Mouse (Mus musculus): ENCODE data around the gene Gsta3. TPM values are rescaled to one million over a fixed set of nuclear protein-coding genes. Genes with fewer than 3 reads are reported as not detected.

Gsta3 gene
- polyA plus RNA-seq, 1 experiment from 2014 or later = 9.3 TPM

DNA sequence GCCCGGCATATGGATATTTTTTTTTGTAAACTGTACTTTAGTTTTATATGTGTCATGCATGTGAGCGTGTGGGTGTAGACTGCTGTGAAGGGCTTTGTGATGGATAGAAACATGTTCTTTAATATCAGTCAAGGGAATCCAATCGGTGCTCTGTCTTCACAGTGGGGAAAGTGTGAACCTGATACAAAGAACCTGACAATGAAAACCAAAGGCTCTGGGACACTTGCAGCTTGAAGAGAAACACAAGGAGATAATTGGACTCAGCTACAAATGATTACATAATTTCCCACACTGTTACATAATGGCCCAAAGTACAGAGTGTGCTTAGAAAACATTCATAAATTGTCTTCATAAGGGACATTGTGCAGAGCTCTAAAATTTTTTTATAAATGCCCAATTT, 65.1 kb downstream of the Gsta3 start:
- ATAC-seq (ENCODE audit: low FRiP score, low TSS enrichment) = no peak
- WGBS = 90% methylated on average over 3 of the region's 3 CpGs
- Histone ChIP-seq H3K4me1 (ENCODE audit: control insufficient read depth, insufficient read depth, low read length) (no peaks in the 10 kb centered on the region), H3K4me2 (replicated peaks; ENCODE audit: low read depth, low read length) (no peak overlapping the region), H3K9ac (ENCODE audit: low read depth, low read length) (no peak overlapping the region), H3K4me3 (ENCODE audit: low read length) (no peak overlapping the region), H3K36me3 (ENCODE audit: control insufficient read depth, insufficient read depth, low read length) (no peaks in the 10 kb centered on the region), H3K9me3 (ENCODE audit: control insufficient read depth, low read length) (no peaks in the 10 kb centered on the region), H3K27me3 (ENCODE audit: control insufficient read depth, insufficient read depth, low read length) (no peaks in the 10 kb centered on the region), H3K27ac (ENCODE audit: low read depth, low read length) (no peak overlapping the region)

DNA sequence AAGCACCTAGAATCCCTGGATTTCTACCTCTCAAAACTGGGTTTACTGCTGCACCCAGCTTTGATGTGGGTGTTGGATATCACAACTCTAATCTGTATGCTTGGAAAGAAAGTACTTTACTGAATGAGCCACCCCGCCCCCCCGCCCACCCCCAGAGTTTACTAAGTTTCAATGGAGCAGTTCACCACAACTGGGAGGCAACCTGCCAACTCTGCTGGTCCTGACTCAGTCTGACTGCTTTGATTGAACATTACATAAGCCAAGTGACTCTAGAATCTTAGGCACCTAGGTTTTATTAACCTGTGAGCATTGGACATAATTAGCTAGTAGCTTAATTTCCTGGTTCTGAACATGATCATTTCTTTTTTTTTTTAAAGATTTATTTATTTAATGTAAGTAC, 73.9 kb downstream of the Gsta3 start:
- Histone ChIP-seq H3K27me3 (ENCODE audit: control insufficient read depth, insufficient read depth, low read length) (no peaks in the 10 kb centered on the region), H3K4me1 (ENCODE audit: control insufficient read depth, insufficient read depth, low read length) (no peaks in the 10 kb centered on the region), H3K4me2 (replicated peaks; ENCODE audit: low read depth, low read length) (no peak overlapping the region), H3K27ac (ENCODE audit: low read depth, low read length) (no peak overlapping the region), H3K9ac (ENCODE audit: low read depth, low read length) (no peak overlapping the region), H3K4me3 (ENCODE audit: low read length) (no peak overlapping the region), H3K36me3 (ENCODE audit: control insufficient read depth, insufficient read depth, low read length) (no peaks in the 10 kb centered on the region), H3K9me3 (ENCODE audit: control insufficient read depth, low read length) (no peaks in the 10 kb centered on the region)
- ATAC-seq (ENCODE audit: low FRiP score, low TSS enrichment) = no peak
- 91% methylated on average over 2 of the region's 2 CpGs for WGBS

Other genes with a start within 250 kb of the Gsta3 start
- 9.8 and 12.4 TPM in 2 replicates for gene Tram2, start 161.4 kb upstream of the Gsta3 start, polyA plus RNA-seq (2014; fragmentation: Nextera tagmentation; extraction: Ambion mirVana)
- gene Tmem14a, start 22.0 kb upstream of the Gsta3 start, polyA plus RNA-seq (2014; fragmentation: Nextera tagmentation; extraction: Ambion mirVana) = 9.3 and 10.3 TPM in 2 replicates
- gene Khdc1a, start 109.1 kb downstream of the Gsta3 start, polyA plus RNA-seq (2014; fragmentation: Nextera tagmentation; extraction: Ambion mirVana) = not detected in 2 replicates
- not detected in 2 replicates for gene Khdc1c, start 127.7 kb downstream of the Gsta3 start, polyA plus RNA-seq (2014; fragmentation: Nextera tagmentation; extraction: Ambion mirVana)
- gene Khdc1b, start 143.0 kb downstream of the Gsta3 start, polyA plus RNA-seq (2014; fragmentation: Nextera tagmentation; extraction: Ambion mirVana) = 0.09 TPM in 1 of 2 replicates, not detected in the other

Data from kidney, embryonic 14.5 days (tissue).